Mouse (Mus musculus) hindbrain, postnatal 0 days (tissue): ENCODE results near the gene Fam57a. TPM values are rescaled to one million over a fixed set of nuclear protein-coding genes. Genes with fewer than 3 reads are reported as not detected.

Experiments
- ATAC-seq: fragments of 200-750 bp; cut with Nextera tagmentation; 2 replicates; pipeline ENCODE4 v1.8.0; 2017; ENCODE audit warnings: mild to moderate bottlenecking, moderate TSS enrichment, moderate library complexity
- DNase-seq: peaks from one replicate; pipeline ENCODE4 v3.0.0-alpha.2; 2015; ENCODE audit warnings: low spot score
- H3K27ac ChIP-seq: fragments of 300-500 bp; sonication (generic); 2 replicates; pipeline ENCODE4 v1.5.1; 2014; ENCODE audit warnings: mild to moderate bottlenecking
- H3K27me3 ChIP-seq: fragments of 300-500 bp; sonication (generic); 2 replicates; pipeline ENCODE4 v1.6.1; 2014; ENCODE audit warnings: low read length, mixed read lengths; ENCODE audit not compliant: insufficient read depth
- H3K36me3 ChIP-seq: fragments of 300-500 bp; sonication (generic); 2 replicates; pipeline ENCODE4 v1.6.1; 2014; ENCODE audit warnings: low read length, mixed read lengths; ENCODE audit not compliant: insufficient read depth
- H3K4me1 ChIP-seq: fragments of 300-500 bp; sonication (generic); 2 replicates; pipeline ENCODE4 v1.6.1; 2014; ENCODE audit warnings: antibody characterized with exemption, low read length, mixed read lengths; ENCODE audit not compliant: insufficient read depth
- H3K4me2 ChIP-seq: fragments of 300-500 bp; sonication (generic); 2 replicates; pipeline ENCODE4 v1.6.1; 2014; ENCODE audit warnings: low read depth, mild to moderate bottlenecking, low read length, moderate library complexity, mixed read lengths
- H3K4me3 ChIP-seq: fragments of 300-500 bp; sonication (generic); 2 replicates; pipeline ENCODE4 v1.5.1; 2014; ENCODE audit warnings: low read length
- H3K9ac ChIP-seq: fragments of 300-500 bp; sonication (generic); replicated peaks from 2 replicates; pipeline ENCODE4 v1.6.1; 2014; ENCODE audit warnings: mild to moderate bottlenecking, low read length, moderate library complexity, mixed read lengths
- H3K9me3 ChIP-seq: fragments of 300-500 bp; sonication (generic); 2 replicates; pipeline ENCODE4 v1.6.1; 2016; ENCODE audit warnings: low read length, mixed read lengths
- CTCF ChIP-seq: IDR thresholded peaks from 2 replicates; pipeline ENCODE4 v1.5.1; 2016; ENCODE audit warnings: antibody characterized with exemption, control low read depth, low read depth
- WGBS: fragments of 180-500 bp; shearing (Covaris S2); extraction: QIAGEN DNeasy Blood & Tissue Kit; methylation state at CpG from one replicate; pipeline ENCODE4 v1.1.7; 2014; 5-methylcytosine and 5-hydroxymethylcytosine counted together
- polyA plus RNA-seq: library from polyadenylated mRNA; unstranded; fragments of >200 nt; fragmentation: Nextera tagmentation; extraction: Ambion mirVana; gene quantifications from 2 replicates; pipeline ENCODE4 v1.2.1, GENCODE M21; 2015
- total RNA-seq: library from RNA; depleted of rRNA; stranded (reverse); fragments of >200 nt; gene quantifications from 2 replicates; pipeline ENCODE4 v1.2.3, GENCODE M21; 2014; rRNA removed

Gene Fam57a
- total and polyA plus RNA-seq, 2 experiments from 2014 or later, result 16.6 to 20.1 TPM

GRCm38 (mm10) chr11:76260208-76261050, 81.0 kb downstream of the Fam57a start:
- Histone ChIP-seq H3K9ac (no peak overlapping the region; the same call in 1 of the 2 replicates), H3K27me3 (no peaks in the 10 kb centered on the region), H3K36me3 (no peaks in the 10 kb centered on the region), H3K9me3 (no peaks in the 10 kb centered on the region), H3K27ac (peak overlapping the region; percentile 36; the same call in 1 of the 2 replicates), H3K4me2 (no peak overlapping the region), H3K4me1 (peaks cover 10% of the 10 kb centered on the region), H3K4me3 (no peak overlapping the region)
- DNase-seq (no peak), ATAC-seq (peak; percentile 44; the same call in 1 of the 2 replicates)
- TF ChIP-seq CTCF, result no peak
- 38% methylated on average over 10 of the region's 10 CpGs for WGBS

- Histone ChIP-seq H3K36me3 (no peaks in the 10 kb centered on the region), H3K27ac (no peak overlapping the region), H3K4me3 (no peak overlapping the region), H3K4me1 (peaks cover 10% of the 10 kb centered on the region), H3K9ac (no peak overlapping the region; the same call in 1 of the 2 replicates), H3K27me3 (no peaks in the 10 kb centered on the region), H3K9me3 (no peaks in the 10 kb centered on the region), H3K4me2 (no peak overlapping the region)
- no peak for DNase-seq
- 0 out of 2 replicates have a peak, but pooled peaks have one; percentile 33 for ATAC-seq
- WGBS, result 59% methylated on average over 12 of the region's 12 CpGs
- no peak for TF ChIP-seq CTCF
Observed at GRCm38 (mm10) chr11:76261224-76261623, 81.8 kb downstream of the Fam57a start.

GRCm38 (mm10) chr11:76262611-76263351, 83.3 kb downstream of the Fam57a start:
- 12% methylated on average over 19 of the region's 19 CpGs for WGBS
- 0 out of 2 replicates have a peak, but pooled peaks have one; percentile 4 for TF ChIP-seq CTCF
- DNase-seq (peak; percentile 36), ATAC-seq (peak; percentile 50; the same call in 1 of the 2 replicates)
- H3K4me2 ChIP-seq, result no peak overlapping the region
- no peaks in the 10 kb centered on the region for H3K9me3 ChIP-seq
- peaks cover 13% of the 10 kb centered on the region for H3K4me1 ChIP-seq
- no peak overlapping the region for H3K9ac ChIP-seq
- no peak overlapping the region for H3K4me3 ChIP-seq
- no peaks in the 10 kb centered on the region for H3K36me3 ChIP-seq
- H3K27me3 ChIP-seq, result no peaks in the 10 kb centered on the region
- no peak overlapping the region for H3K27ac ChIP-seq

Other genes starting within 250 kb of the Fam57a start
- gene Rph3al, start 241.2 kb upstream of the Fam57a start, total RNA-seq, result 2.0 and 3.1 TPM in 2 replicates
- gene Rph3al, start 241.2 kb upstream of the Fam57a start, polyA plus RNA-seq, result 2.5 and 3.3 TPM in 2 replicates
- 2.5 and 4.8 TPM in 2 replicates for gene 1700016K19Rik, start 179.8 kb upstream of the Fam57a start, total RNA-seq
- gene 1700016K19Rik, start 179.8 kb upstream of the Fam57a start, polyA plus RNA-seq, result 6.2 and 6.3 TPM in 2 replicates
- 13.6 and 17.4 TPM in 2 replicates for gene Rflnb, start 151.9 kb upstream of the Fam57a start, total RNA-seq
- 14.9 and 15.3 TPM in 2 replicates for gene Rflnb, start 151.9 kb upstream of the Fam57a start, polyA plus RNA-seq
- gene Vps53, start within 50 bp of the Fam57a start, total RNA-seq, result 39.2 and 42.8 TPM in 2 replicates
- 58.9 and 59.0 TPM in 2 replicates for gene Vps53, start within 50 bp of the Fam57a start, polyA plus RNA-seq
- not detected in 2 replicates for gene Dbil5, start 37.9 kb downstream of the Fam57a start, total RNA-seq
- 0.34 and 0.54 TPM in 2 replicates for gene Dbil5, start 37.9 kb downstream of the Fam57a start, polyA plus RNA-seq
- 14.8 and 17.4 TPM in 2 replicates for gene Gemin4, start 38.0 kb downstream of the Fam57a start, total RNA-seq
- 7.0 and 9.3 TPM in 2 replicates for gene Gemin4, start 38.0 kb downstream of the Fam57a start, polyA plus RNA-seq
- gene Mrm3, start 64.0 kb downstream of the Fam57a start, total RNA-seq, result 11.9 and 19.2 TPM in 2 replicates
- gene Mrm3, start 64.0 kb downstream of the Fam57a start, polyA plus RNA-seq, result 22.5 and 22.8 TPM in 2 replicates
- gene Glod4, start 64.1 kb downstream of the Fam57a start, total RNA-seq, result 34.2 and 39.8 TPM in 2 replicates
- 116 and 118 TPM in 2 replicates for gene Glod4, start 64.1 kb downstream of the Fam57a start, polyA plus RNA-seq
- 36.6 and 41.3 TPM in 2 replicates for gene Nxn, start 219.5 kb downstream of the Fam57a start, total RNA-seq
- 21.2 and 22.3 TPM in 2 replicates for gene Nxn, start 219.5 kb downstream of the Fam57a start, polyA plus RNA-seq
- 49.8 and 112 TPM in 2 replicates for gene Timm22, start 227.3 kb downstream of the Fam57a start, total RNA-seq
- gene Timm22, start 227.3 kb downstream of the Fam57a start, polyA plus RNA-seq, result 104 and 106 TPM in 2 replicates